Mouse (Mus musculus) heart, postnatal 36 days (tissue): Measurements from ENCODE around the gene Wdr78. TPM values are rescaled to one million over a fixed set of nuclear protein-coding genes. Genes with fewer than 3 reads are reported as not detected.

ENCODE experiments used
- DNase-seq, 2 experiments: peaks; one replicate each; pipeline ENCODE4 v3.0.0; 2021 to 2022
- intact Hi-C: fragments of 180-260 bp; cut with DNase I; formaldehyde crosslinking; loops from one replicate; pipeline ENCODE4 v1.15.1; 2025
- total RNA-seq, 2 experiments: library from RNA; stranded (reverse); gene quantifications; 2 replicates each; pipeline ENCODE4 v1.2.3; 2021

Wdr78 gene
- total RNA-seq, 2 experiments from 2014 or later = 1.1 to 1.5 TPM

GRCm38 (mm10) chr4:103064976-103065375, 49.4 kb downstream of the Wdr78 start:
- no peak for DNase-seq
- intact Hi-C loops = no loop called here

DNA sequence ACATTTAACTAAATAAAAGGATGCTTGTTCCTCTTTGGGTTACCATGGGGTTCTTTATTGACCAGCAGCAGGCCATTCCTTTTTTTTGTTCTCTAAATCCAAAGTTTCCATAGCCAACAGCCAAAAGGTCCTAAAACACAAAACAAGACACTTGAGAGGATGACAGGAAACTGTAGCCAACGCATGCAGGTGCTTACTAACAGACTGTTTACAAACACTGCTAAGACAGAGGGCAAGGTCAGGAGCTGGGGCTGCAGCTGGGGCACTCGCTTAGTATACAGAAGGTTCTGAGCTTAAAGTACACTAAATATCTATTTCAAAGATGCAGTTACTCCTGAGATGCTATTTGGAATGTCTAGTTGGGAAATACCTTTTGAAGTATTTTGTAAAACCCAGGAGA, 49.9 kb downstream of the Wdr78 start:
- no peak for DNase-seq
- intact Hi-C loops = no loop called here

GRCm38 (mm10) chr4:103056909-103057308, 57.4 kb downstream of the Wdr78 start:
- intact Hi-C loops = no loop called here
- no peak for DNase-seq

GRCm38 (mm10) chr4:103048046-103048445, 66.3 kb downstream of the Wdr78 start:
- DNase-seq = no peak
- intact Hi-C loops = no loop called here

- intact Hi-C loops = no loop called here
- DNase-seq = no peak
Measured at GRCm38 (mm10) chr4:103042997-103043396, 71.4 kb downstream of the Wdr78 start.

GRCm38 (mm10) chr4:103039838-103040191, 74.5 kb downstream of the Wdr78 start:
- no peak for DNase-seq

GRCm38 (mm10) chr4:103039103-103039837, 75.1 kb downstream of the Wdr78 start:
- DNase-seq = no peak
- intact Hi-C loops = no loop called here

More at GRCm38 (mm10) chr4:103039838-103040191, 74.5 kb downstream of the Wdr78 start:
- intact Hi-C loops = no loop called here

GRCm38 (mm10) chr4:103028177-103029088, 85.9 kb downstream of the Wdr78 start:
- intact Hi-C loops = no loop called here
- DNase-seq = no peak

- intact Hi-C loops = no loop called here
- DNase-seq = no peak
Measured at GRCm38 (mm10) chr4:103027745-103028144, 86.6 kb downstream of the Wdr78 start.

GRCm38 (mm10) chr4:103026621-103027020, 87.7 kb downstream of the Wdr78 start, which contains the start of gene Insl5:
Insl5 (minus strand) TSS chr4:103026842.
- intact Hi-C loops = no loop called here
- DNase-seq = no peak

- intact Hi-C loops = no loop called here
- no peak for DNase-seq
Measured at GRCm38 (mm10) chr4:103013490-103013889, 100.9 kb downstream of the Wdr78 start.

GRCm38 (mm10) chr4:103011823-103012222, 102.5 kb downstream of the Wdr78 start:
- intact Hi-C loops = no loop called here
- DNase-seq = no peak

DNA sequence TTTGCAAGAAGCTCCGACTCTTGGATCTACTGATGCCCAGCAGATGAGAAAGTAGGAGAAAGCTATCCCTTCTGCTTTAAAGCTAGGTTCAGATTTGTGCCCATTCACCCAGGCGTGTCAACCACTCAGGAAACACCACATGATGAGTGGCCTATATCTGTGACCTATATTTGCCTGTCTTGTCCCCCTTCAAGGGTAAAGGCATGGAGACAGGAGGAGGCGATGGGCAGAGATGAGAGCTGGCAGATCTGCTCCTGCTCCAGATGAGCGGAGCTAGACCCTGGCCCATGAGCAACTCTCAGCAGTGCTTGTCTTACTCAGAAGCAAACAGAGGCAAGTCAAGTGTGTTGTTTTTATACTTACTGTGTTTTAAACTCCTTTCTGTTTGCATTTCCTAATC, 103.6 kb downstream of the Wdr78 start:
- intact Hi-C loops = no loop called here
- no peak for DNase-seq

GRCm38 (mm10) chr4:103006943-103007418, 107.4 kb downstream of the Wdr78 start:
- intact Hi-C loops = no loop called here
- DNase-seq = no peak

- no peak for DNase-seq
- intact Hi-C loops = no loop called here
Measured at GRCm38 (mm10) chr4:103006266-103006665, 108.1 kb downstream of the Wdr78 start.

DNA sequence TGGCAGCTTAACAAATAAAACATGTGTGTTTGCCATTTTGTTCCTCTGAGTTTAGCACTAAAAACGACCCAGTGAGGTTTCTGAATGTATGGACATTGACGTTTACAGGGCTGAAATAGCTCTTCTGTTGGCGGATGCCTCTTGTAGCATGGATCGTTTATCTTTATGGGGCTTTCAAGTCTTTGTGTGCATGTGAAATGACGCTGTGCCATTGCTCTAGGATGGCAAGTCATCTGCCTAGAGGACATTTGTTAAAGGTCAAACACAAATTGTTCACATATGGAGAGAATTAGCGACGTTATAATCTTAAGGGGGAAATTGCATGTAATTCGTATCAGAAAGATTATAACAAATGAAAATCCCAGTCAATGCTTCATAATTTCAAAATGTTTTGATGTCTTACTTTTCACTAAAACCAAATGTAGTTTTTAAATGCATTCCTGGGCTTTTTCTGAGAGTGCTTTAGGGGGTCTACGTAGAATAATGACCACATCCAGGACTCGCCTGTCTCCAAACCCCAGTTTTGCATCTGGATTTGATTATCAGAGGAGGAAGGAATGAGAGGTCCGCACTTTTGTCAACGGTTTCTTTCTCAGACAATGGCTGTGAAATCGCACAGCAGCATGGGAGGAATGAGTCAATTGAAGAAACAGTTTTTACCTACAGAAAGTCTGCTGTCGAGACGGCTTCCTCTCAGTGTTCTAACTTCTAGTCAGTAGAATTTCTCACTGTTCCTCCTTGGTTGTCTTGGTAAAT, 109.0 kb downstream of the Wdr78 start:
- no peak for DNase-seq
- intact Hi-C loops = no loop called here

DNA sequence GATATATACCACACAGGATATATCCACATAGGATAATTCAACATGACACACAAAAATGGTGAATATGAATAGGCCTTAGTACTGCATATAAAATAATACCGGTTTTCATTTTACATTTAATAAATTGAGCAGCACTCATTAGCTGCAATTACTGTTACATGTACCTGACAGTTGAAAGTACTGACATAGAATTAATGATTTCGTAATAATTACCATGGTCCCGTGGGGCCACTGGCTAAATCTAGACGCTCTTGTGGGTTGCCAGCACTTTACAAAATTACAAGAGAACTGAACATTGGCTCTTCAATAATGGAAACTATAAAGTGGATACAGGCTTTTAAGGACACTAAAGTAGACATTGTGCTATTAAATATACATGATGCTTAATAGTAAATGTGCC, 109.7 kb downstream of the Wdr78 start:
- no peak for DNase-seq
- intact Hi-C loops = no loop called here

- DNase-seq = no peak
- intact Hi-C loops = no loop called here
Measured at GRCm38 (mm10) chr4:102991685-102992084, 122.7 kb downstream of the Wdr78 start.

GRCm38 (mm10) chr4:102990595-102991340, 123.6 kb downstream of the Wdr78 start:
- intact Hi-C loops = no loop called here
- no peak for DNase-seq

- intact Hi-C loops = no loop called here
- no peak for DNase-seq
Measured at GRCm38 (mm10) chr4:102990016-102990415, 124.3 kb downstream of the Wdr78 start.
